In genomic region chr2:77146968-77147367, GRCm38 (mm10) we compare ENCODE assay signal across 23 mouse cellular contexts. TPM values are rescaled to one million over a fixed set of nuclear protein-coding genes. Genes with fewer than 3 reads are reported as not detected.
DNase-seq lines count a peak whose midpoint lies in the region; TF ChIP-seq lines count a peak whose summit lies in the region.
"Had no signal": no experiment of that assay in that cellular context is flagged by ENCODE, and none has a peak within 500 bp of the region (broad histone marks: within the 10 kb centered on the region; RNA-seq: fewer than 3 reads in every experiment).

No protein-coding gene starts in this region.

- H3K4me3 ChIP-seq in testis, adult 2 months (ENCODE audit: control insufficient read depth, low read depth, low read length): no peak overlapping the region
- no peak overlapping the region for H3K4me3 ChIP-seq in olfactory bulb, adult 2 months (ENCODE audit: insufficient read depth, low read depth, low read length)
- H3K4me3 ChIP-seq: embryonic facial prominence, embryonic 13.5 days; embryonic facial prominence, embryonic 15.5 days; erythroblast, embryonic 14.5 days; forebrain, embryonic 10.5 days; forebrain, embryonic 12.5 days had no signal

- no peaks in the 10 kb centered on the region for H3K36me3 ChIP-seq in testis, adult 2 months (ENCODE audit: control insufficient read depth, insufficient read depth, low read length)
- H3K36me3 ChIP-seq: embryonic facial prominence, embryonic 13.5 days; embryonic facial prominence, embryonic 15.5 days; forebrain, embryonic 10.5 days; forebrain, embryonic 12.5 days had no signal

- H3K4me1 ChIP-seq in testis, adult 2 months (ENCODE audit: control insufficient read depth, insufficient read depth, low read length): no peaks in the 10 kb centered on the region
- no peaks in the 10 kb centered on the region for H3K4me1 ChIP-seq in olfactory bulb, adult 2 months (ENCODE audit: control insufficient read depth, insufficient read depth, low read length)
- H3K4me1 ChIP-seq: embryonic facial prominence, embryonic 15.5 days had no signal

- no peak for DNase-seq in testis, postnatal 14 days (ENCODE audit: low spot score)
- DNase-seq in ES-CJ7 (ENCODE audit: low read depth, low spot score) (peak; percentile 39), R1 (ENCODE audit: low read depth, low spot score) (peak; percentile 74)
- no peak for DNase-seq in adrenal gland, postnatal 10 days
- no peak for DNase-seq in lung, adult 18-20 months
- DNase-seq in layer of hippocampus, postnatal 36 days: no peak
- DNase-seq: adrenal gland, adult 2 months; adrenal gland, postnatal 14 days; adrenal gland, postnatal 36 days; cerebellum, adult 11-12 months; cerebellum, adult 2 months; cerebellum, adult 9-10 months; cerebellum, postnatal 10 days; cerebellum, postnatal 25 days; embryo, embryonic 11 days had no signal

- H3K27ac ChIP-seq in testis, adult 2 months (ENCODE audit: control insufficient read depth, insufficient read depth, low read depth, low read length): 0 out of 2 replicates have a peak overlapping the region, but pooled peaks have one; percentile 13
- peak overlapping the region; percentile 35; the same call in 1 of the 2 replicates for H3K27ac ChIP-seq in olfactory bulb, adult 2 months (ENCODE audit: insufficient read depth, low read depth, low read length)
- H3K27ac ChIP-seq: embryonic facial prominence, embryonic 13.5 days; embryonic facial prominence, embryonic 15.5 days; forebrain, embryonic 10.5 days; forebrain, embryonic 12.5 days had no signal

- no peaks in the 10 kb centered on the region for H3K27me3 ChIP-seq in testis, adult 2 months (ENCODE audit: control insufficient read depth, insufficient read depth, low read length)
- H3K27me3 ChIP-seq: CH12.LX; embryonic facial prominence, embryonic 13.5 days; embryonic facial prominence, embryonic 15.5 days; forebrain, embryonic 12.5 days had no signal

- 85% methylated on average over 2 of the region's 2 CpGs for WGBS in olfactory bulb, adult 2 months

- no peak for TF ChIP-seq CTCF in testis, adult 2 months (IDR thresholded peaks at IDR 0.05; ENCODE audit: control insufficient read depth, insufficient read depth, insufficient replicate concordance, low read depth, low read length)
- no peak for TF ChIP-seq CTCF in olfactory bulb, adult 2 months (IDR thresholded peaks at IDR 0.05; ENCODE audit: insufficient read depth, low read depth, low read length)

- TF ChIP-seq POLR2A in testis, adult 2 months (IDR thresholded peaks at IDR 0.05; ENCODE audit: control insufficient read depth, low read depth, low read length): no peak
- no peak for TF ChIP-seq POLR2A in olfactory bulb, adult 2 months (IDR thresholded peaks at IDR 0.05; ENCODE audit: insufficient read depth, low read depth, low read length)

RNA-seq across cellular contexts. Expression of gene Ccdc141, which starts 23.5 kb away (rescaled TPM):
- polyA plus RNA-seq in testis, adult 2 months (2012; rRNA removed): 1.2 and 2.0 TPM in 2 replicates
- polyA plus RNA-seq in olfactory bulb, adult 2 months (2012; ENCODE audit: insufficient read depth, insufficient read length, low replicate concordance, missing spikeins): not detected in 2 replicates
- total RNA-seq in adrenal gland, postnatal 10 days (2021): 10 to 100 TPM; 12.4 to 13.1 TPM
- 10 to 100 TPM; 27.4 to 32.7 TPM for total RNA-seq in layer of hippocampus, postnatal 36 days (2021)
- total RNA-seq: CH12.LX had no signal

Comparison
In these comparisons a context has a peak if more than half of its experiments do, and no peak if none do; other contexts are left out.
1. DNase-seq: peak in ES-CJ7 (single experiment) and R1 (single experiment); none in testis, postnatal 14 days (single experiment), adrenal gland, postnatal 10 days (single experiment), lung, adult 18-20 months (0 of 2) and layer of hippocampus, postnatal 36 days (0 of 2).